Comparison of ENCODE assay signal across 8 mouse cellular contexts in genomic region chr10:69924321-69924720, GRCm38 (mm10).
DNase-seq lines count a peak whose midpoint lies in the region; ATAC-seq and TF ChIP-seq lines count a peak whose summit lies in the region.

No protein-coding gene starts in this region.

- no peak overlapping the region for H3K4me3 ChIP-seq in forebrain, postnatal 0 days (ENCODE audit: low read depth, low read length)
- H3K4me3 ChIP-seq in hindbrain, postnatal 0 days (ENCODE audit: low read length): no peak overlapping the region
- H3K4me3 ChIP-seq in liver, embryonic 14.5 days (ENCODE audit: insufficient read depth in 1 of 2, low read depth in 2 of 2, low read length in 2 of 2): peak overlapping the region; percentile 51
- no peak overlapping the region for H3K4me3 ChIP-seq in thymus, adult 2 months (ENCODE audit: control insufficient read depth, insufficient read depth, low read length)

- TF ChIP-seq POLR2A in thymus, adult 2 months (IDR thresholded peaks at IDR 0.05; ENCODE audit: control insufficient read depth, extremely low read depth, insufficient read depth, low read length, poor library complexity): no peak

- H3K4me2 ChIP-seq in forebrain, postnatal 0 days (ENCODE audit: low read depth): 0 out of 2 replicates have a peak overlapping the region, but pooled peaks have one; percentile 26
- peak overlapping the region; percentile 39 for H3K4me2 ChIP-seq in hindbrain, postnatal 0 days (ENCODE audit: low read depth, low read length)
- peak overlapping the region; percentile 86 for H3K4me2 ChIP-seq in liver, embryonic 14.5 days (ENCODE audit: low read depth)

- no peak overlapping the region for H3K9ac ChIP-seq in forebrain, postnatal 0 days
- no peak overlapping the region for H3K9ac ChIP-seq in hindbrain, postnatal 0 days (replicated peaks; ENCODE audit: low read length)
- H3K9ac ChIP-seq in liver, embryonic 14.5 days (replicated peaks): peak overlapping the region; percentile 53

- DNase-seq in ovary, postnatal 36 days (ENCODE audit: low spot score): peak; percentile 15
- no peak for DNase-seq in ovary, postnatal 10 days (ENCODE audit: low spot score)
- DNase-seq in forebrain, postnatal 0 days: no peak
- DNase-seq in hindbrain, postnatal 0 days (ENCODE audit: low spot score): peak; percentile 25
- peak; percentile 53 to 64 (median 59) for DNase-seq in liver, embryonic 14.5 days (ENCODE audit: low read depth in 3 of 3, low spot score in 3 of 3)
- peak; percentile 63 for DNase-seq in retina, postnatal 1 day
- no peak for DNase-seq in spleen, postnatal 4 days (ENCODE audit: low spot score in 2 of 2)
- DNase-seq in thymus, adult 2 months: no peak

- WGBS in forebrain, postnatal 0 days: 12% methylated on average over 11 of the region's 11 CpGs
- 13% methylated on average over 11 of the region's 11 CpGs for WGBS in hindbrain, postnatal 0 days
- WGBS in liver, embryonic 14.5 days (ENCODE audit: insufficient replicate concordance): 7% methylated on average over 11 of the region's 11 CpGs
- 34% methylated on average over 11 of the region's 11 CpGs for WGBS in thymus, adult 2 months

- no peak overlapping the region for H3K27ac ChIP-seq in forebrain, postnatal 0 days (ENCODE audit: low read depth, low read length)
- H3K27ac ChIP-seq in hindbrain, postnatal 0 days: no peak overlapping the region
- H3K27ac ChIP-seq in liver, embryonic 14.5 days: no peak overlapping the region; the same call in 1 of the 2 replicates
- no peak overlapping the region for H3K27ac ChIP-seq in thymus, adult 2 months (ENCODE audit: control insufficient read depth, insufficient read depth, low read length)

- H3K36me3 ChIP-seq in forebrain, postnatal 0 days (ENCODE audit: insufficient read depth): 0 out of 2 replicates have a peak, but pooled peaks cover 2% of the 10 kb centered on the region
- peaks cover 2% of the 10 kb centered on the region; the same call in 1 of the 2 replicates for H3K36me3 ChIP-seq in hindbrain, postnatal 0 days (ENCODE audit: insufficient read depth, low read length)
- H3K36me3 ChIP-seq in liver, embryonic 14.5 days (replicated peaks; ENCODE audit: control insufficient read depth, insufficient read depth, low read depth): no peaks in the 10 kb centered on the region
- H3K36me3 ChIP-seq in thymus, adult 2 months (ENCODE audit: control insufficient read depth, insufficient read depth, low read length): no peaks in the 10 kb centered on the region

- TF ChIP-seq EP300 in liver, embryonic 14.5 days (IDR thresholded peaks at IDR 0.05; ENCODE audit: low read depth): no peak

- no peaks in the 10 kb centered on the region for H3K9me3 ChIP-seq in forebrain, postnatal 0 days (ENCODE audit: low read length)
- no peaks in the 10 kb centered on the region for H3K9me3 ChIP-seq in hindbrain, postnatal 0 days (ENCODE audit: low read length)
- no peaks in the 10 kb centered on the region for H3K9me3 ChIP-seq in liver, embryonic 14.5 days (ENCODE audit: control insufficient read depth, low read length)

- no peak for ATAC-seq in forebrain, postnatal 0 days
- peak; percentile 48 for ATAC-seq in hindbrain, postnatal 0 days
- ATAC-seq in liver, embryonic 14.5 days (ENCODE audit: insufficient read depth): peak; percentile 89

- no peak for TF ChIP-seq CTCF in forebrain, postnatal 0 days (IDR thresholded peaks at IDR 0.05; ENCODE audit: low read depth)
- no peak for TF ChIP-seq CTCF in hindbrain, postnatal 0 days (IDR thresholded peaks at IDR 0.05; ENCODE audit: low read depth)
- no peak for TF ChIP-seq CTCF in liver, embryonic 14.5 days (IDR thresholded peaks at IDR 0.05; ENCODE audit: low read depth)
- TF ChIP-seq CTCF in thymus, adult 2 months (IDR thresholded peaks at IDR 0.05; ENCODE audit: borderline replicate concordance, control insufficient read depth, extremely low read depth, insufficient read depth, low read length, poor library complexity): no peak

- no peaks in the 10 kb centered on the region for H3K4me1 ChIP-seq in forebrain, postnatal 0 days (ENCODE audit: insufficient read depth)
- H3K4me1 ChIP-seq in hindbrain, postnatal 0 days (ENCODE audit: insufficient read depth, low read length): 0 out of 2 replicates have a peak, but pooled peaks cover 4% of the 10 kb centered on the region
- H3K4me1 ChIP-seq in liver, embryonic 14.5 days (replicated peaks; ENCODE audit: control insufficient read depth in 2 of 2, insufficient read depth in 2 of 2, low read length in 1 of 2): peaks cover 8 to 14% of the 10 kb centered on the region in 2 experiments
- no peaks in the 10 kb centered on the region for H3K4me1 ChIP-seq in thymus, adult 2 months (replicated peaks; ENCODE audit: control insufficient read depth, insufficient read depth, low read length)

- H3K27me3 ChIP-seq in forebrain, postnatal 0 days (ENCODE audit: insufficient read depth, low read length): no peaks in the 10 kb centered on the region
- no peaks in the 10 kb centered on the region for H3K27me3 ChIP-seq in hindbrain, postnatal 0 days (ENCODE audit: insufficient read depth, low read length)
- H3K27me3 ChIP-seq in liver, embryonic 14.5 days (ENCODE audit: control insufficient read depth, insufficient read depth, low read length): peaks cover 31% of the 10 kb centered on the region
- H3K27me3 ChIP-seq in thymus, adult 2 months (ENCODE audit: control insufficient read depth, insufficient read depth, low read length): no peaks in the 10 kb centered on the region

Comparison
In these comparisons a context has a peak if more than half of its experiments do, and no peak if none do; other contexts are left out.
1. DNase-seq: peak in ovary, postnatal 36 days (single experiment), hindbrain, postnatal 0 days (single experiment), liver, embryonic 14.5 days (3 of 3) and retina, postnatal 1 day (single experiment); none in ovary, postnatal 10 days (single experiment), forebrain, postnatal 0 days (single experiment), spleen, postnatal 4 days (0 of 2) and thymus, adult 2 months (single experiment).
2. H3K4me2 ChIP-seq: peak in every context shown above with its lines; median percentile 86 in liver, embryonic 14.5 days; 39 in hindbrain, postnatal 0 days; 26 in forebrain, postnatal 0 days.
3. H3K4me3 ChIP-seq: peak in liver, embryonic 14.5 days (2 of 2); none in forebrain, postnatal 0 days (single experiment), hindbrain, postnatal 0 days (single experiment) and thymus, adult 2 months (single experiment).